Mouse (Mus musculus) lung, postnatal 0 days (tissue): ENCODE measurements around the gene Rbfox2. TPM values are rescaled to one million over a fixed set of nuclear protein-coding genes. Genes with fewer than 3 reads are reported as not detected.

Experiments used
- ATAC-seq: fragments of 200-750 bp; cut with Nextera tagmentation; 2 replicates; pipeline ENCODE4 v1.8.0; 2017; ENCODE audit warnings: moderate library complexity
- DNase-seq: peaks from one replicate; pipeline ENCODE4 v3.0.0-alpha.2; 2016; ENCODE audit warnings: low spot score
- H3K27ac ChIP-seq: fragments of 300-500 bp; sonication (generic); 2 replicates; pipeline ENCODE4 v1.5.1; 2014; ENCODE audit warnings: antibody characterized with exemption, mild to moderate bottlenecking, low read length, mixed read lengths
- H3K27me3 ChIP-seq: fragments of 300-500 bp; sonication (generic); replicated peaks from 2 replicates; pipeline ENCODE4 v1.6.1; 2014; ENCODE audit warnings: low read length, mixed read lengths; ENCODE audit not compliant: insufficient read depth
- H3K36me3 ChIP-seq: fragments of 300-500 bp; sonication (generic); 2 replicates; pipeline ENCODE4 v1.6.1; 2014; ENCODE audit warnings: low read length, mixed read lengths; ENCODE audit not compliant: insufficient read depth
- H3K4me1 ChIP-seq: fragments of 300-500 bp; sonication (generic); 2 replicates; pipeline ENCODE4 v1.6.1; 2014; ENCODE audit warnings: antibody characterized with exemption, low read depth, low read length, mixed read lengths; ENCODE audit not compliant: insufficient read depth
- H3K4me2 ChIP-seq: fragments of 300-500 bp; sonication (generic); replicated peaks from 2 replicates; pipeline ENCODE4 v1.6.1; 2014; ENCODE audit warnings: low read depth, mild to moderate bottlenecking, low read length, moderate library complexity, mixed read lengths
- H3K4me3 ChIP-seq: fragments of 300-500 bp; sonication (generic); 2 replicates; pipeline ENCODE4 v1.5.1; 2014; ENCODE audit warnings: low read depth, low read length
- H3K9ac ChIP-seq: fragments of 300-500 bp; sonication (generic); replicated peaks from 2 replicates; pipeline ENCODE4 v1.6.1; 2014; ENCODE audit warnings: low read depth, mild to moderate bottlenecking
- H3K9me3 ChIP-seq: fragments of 300-500 bp; sonication (generic); 2 replicates; pipeline ENCODE4 v1.6.1; 2016; ENCODE audit warnings: low read length, mixed read lengths
- CTCF ChIP-seq: IDR thresholded peaks from 2 replicates; pipeline ENCODE4 v1.5.1; 2016; ENCODE audit warnings: antibody characterized with exemption, mild to moderate bottlenecking
- EP300 ChIP-seq: IDR thresholded peaks from 2 replicates; pipeline ENCODE4 v1.6.1; 2016; ENCODE audit warnings: antibody characterized with exemption, mild to moderate bottlenecking, control low read depth
- WGBS: fragments of 180-500 bp; shearing (Covaris S2); extraction: QIAGEN DNeasy Blood & Tissue Kit; methylation state at CpG from one replicate; pipeline ENCODE4 v1.1.7; 2014; 5-methylcytosine and 5-hydroxymethylcytosine counted together
- polyA plus RNA-seq: library from polyadenylated mRNA; unstranded; fragments of >200 nt; fragmentation: Nextera tagmentation; extraction: Ambion mirVana; gene quantifications from 2 replicates; pipeline ENCODE4 v1.2.1, GENCODE M21; 2015

Rbfox2 gene
- polyA plus RNA-seq, 1 experiment from 2014 or later = 17.4 TPM

- H3K9me3 ChIP-seq = no peaks in the 10 kb centered on the region
- DNase-seq = no peak
- H3K36me3 ChIP-seq = peaks cover 25% of the 10 kb centered on the region
Measured at GRCm38 (mm10) chr15:77079890-77080361, 226.9 kb downstream of the Rbfox2 start.

GRCm38 (mm10) chr15:77079256-77079822 is 227.5 kb downstream of the Rbfox2 start:
- WGBS = 85% methylated on average over 14 of the region's 14 CpGs
- no peaks in the 10 kb centered on the region for H3K27me3 ChIP-seq
- no peak overlapping the region for H3K4me3 ChIP-seq
- H3K4me2 ChIP-seq = no peak overlapping the region
- H3K36me3 ChIP-seq = peaks cover 22% of the 10 kb centered on the region
- no peak overlapping the region for H3K9ac ChIP-seq
- no peak overlapping the region for H3K27ac ChIP-seq
- TF ChIP-seq EP300 (no peak), CTCF (no peak)
- H3K9me3 ChIP-seq = no peaks in the 10 kb centered on the region
- ATAC-seq (no peak), DNase-seq (no peak)
- no peaks in the 10 kb centered on the region for H3K4me1 ChIP-seq

More at GRCm38 (mm10) chr15:77079890-77080361, 226.9 kb downstream of the Rbfox2 start:
- no peak for TF ChIP-seq CTCF
- no peak overlapping the region for H3K27ac ChIP-seq
- H3K27me3 ChIP-seq = no peaks in the 10 kb centered on the region
- H3K4me1 ChIP-seq = no peaks in the 10 kb centered on the region
- no peak overlapping the region for H3K4me3 ChIP-seq
- H3K9ac ChIP-seq = no peak overlapping the region
- 73% methylated on average over 11 of the region's 11 CpGs for WGBS
- ATAC-seq = no peak
- H3K4me2 ChIP-seq = no peak overlapping the region

- DNase-seq = no peak
- Histone ChIP-seq H3K4me3 (no peak overlapping the region), H3K36me3 (peaks cover 22% of the 10 kb centered on the region), H3K27ac (no peak overlapping the region), H3K27me3 (no peaks in the 10 kb centered on the region), H3K4me1 (no peaks in the 10 kb centered on the region), H3K9me3 (no peaks in the 10 kb centered on the region), H3K4me2 (no peak overlapping the region), H3K9ac (no peak overlapping the region)
- 70% methylated on average over 3 of the region's 3 CpGs for WGBS
- TF ChIP-seq EP300 = no peak
- TF ChIP-seq CTCF = no peak
- ATAC-seq = no peak
Measured at GRCm38 (mm10) chr15:77078786-77079185, 228.0 kb downstream of the Rbfox2 start.

- Histone ChIP-seq H3K27ac (no peak overlapping the region), H3K9ac (no peak overlapping the region), H3K4me3 (no peak overlapping the region), H3K9me3 (no peaks in the 10 kb centered on the region), H3K4me2 (no peak overlapping the region), H3K36me3 (peaks cover 16% of the 10 kb centered on the region), H3K27me3 (no peaks in the 10 kb centered on the region), H3K4me1 (no peaks in the 10 kb centered on the region)
- 84% methylated on average over 9 of the region's 9 CpGs for WGBS
- no peak for DNase-seq
- TF ChIP-seq CTCF (no peak), EP300 (no peak)
- no peak for ATAC-seq
Measured at GRCm38 (mm10) chr15:77077906-77078305, 228.9 kb downstream of the Rbfox2 start.

GRCm38 (mm10) chr15:77076523-77076922 is 230.3 kb downstream of the Rbfox2 start:
- Histone ChIP-seq H3K4me2 (no peak overlapping the region), H3K36me3 (0 out of 2 replicates have a peak, but pooled peaks cover 9% of the 10 kb centered on the region), H3K9me3 (no peaks in the 10 kb centered on the region), H3K27me3 (no peaks in the 10 kb centered on the region), H3K4me1 (no peaks in the 10 kb centered on the region), H3K9ac (no peak overlapping the region), H3K4me3 (no peak overlapping the region), H3K27ac (no peak overlapping the region)
- no peak for ATAC-seq
- TF ChIP-seq CTCF (no peak), EP300 (no peak)
- no peak for DNase-seq
- WGBS = 81% methylated on average over 3 of the region's 3 CpGs

GRCm38 (mm10) chr15:77072556-77073163 is 234.1 kb downstream of the Rbfox2 start:
- TF ChIP-seq CTCF = no peak
- no peak for TF ChIP-seq EP300
- Histone ChIP-seq H3K4me3 (no peak overlapping the region), H3K9ac (no peak overlapping the region), H3K36me3 (no peaks in the 10 kb centered on the region), H3K9me3 (no peaks in the 10 kb centered on the region), H3K27ac (no peak overlapping the region), H3K4me1 (no peaks in the 10 kb centered on the region), H3K27me3 (no peaks in the 10 kb centered on the region), H3K4me2 (no peak overlapping the region)
- WGBS = 74% methylated on average over 4 of the region's 4 CpGs
- ATAC-seq (no peak), DNase-seq (no peak)
